Mouse (Mus musculus) embryo, embryonic 9.5 days (tissue): ENCODE results near the gene Gm28230.

Experiments used
- DNase-seq: peaks from one replicate; pipeline ENCODE4 v3.0.0-alpha.2; 2017; ENCODE audit errors: extremely low spot score

The Gm28230 gene

GRCm38 (mm10) chr2:74691022-74691951 is 35.2 kb upstream of the Gm28230 start, which contains the start of gene Hoxd10:
Hoxd10 (plus strand) TSS chr2:74691924.
- DNase-seq: peak; percentile 85

DNA sequence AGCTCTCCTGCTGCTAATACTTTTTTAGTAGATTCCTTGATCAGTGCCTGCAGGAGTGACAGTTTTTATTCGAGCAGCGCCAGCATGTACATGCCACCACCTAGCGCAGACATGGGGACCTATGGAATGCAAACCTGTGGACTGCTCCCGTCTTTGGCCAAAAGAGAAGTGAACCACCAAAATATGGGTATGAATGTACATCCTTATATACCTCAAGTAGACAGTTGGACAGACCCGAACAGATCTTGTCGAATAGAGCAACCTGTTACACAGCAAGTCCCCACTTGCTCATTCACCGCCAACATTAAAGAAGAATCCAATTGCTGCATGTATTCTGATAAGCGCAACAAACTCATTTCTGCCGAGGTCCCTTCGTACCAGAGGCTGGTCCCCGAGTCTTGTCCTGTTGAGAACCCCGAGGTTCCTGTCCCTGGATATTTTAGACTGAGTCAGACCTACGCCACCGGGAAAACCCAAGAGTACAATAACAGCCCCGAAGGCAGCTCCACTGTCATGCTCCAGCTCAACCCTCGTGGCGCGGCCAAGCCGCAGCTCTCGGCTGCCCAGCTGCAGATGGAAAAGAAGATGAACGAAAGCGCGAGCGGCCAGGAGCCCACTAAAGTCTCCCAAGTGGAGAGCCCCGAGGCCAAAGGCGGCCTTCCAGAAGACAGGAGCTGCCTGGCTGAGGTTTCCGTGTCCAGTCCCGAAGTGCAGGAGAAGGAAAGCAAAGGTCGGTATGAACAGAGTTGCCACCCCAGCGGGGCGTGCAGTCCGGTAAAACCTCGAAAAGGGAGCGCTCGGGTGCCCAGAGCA is 34.3 kb upstream of the Gm28230 start:
- DNase-seq: no peak

DNA sequence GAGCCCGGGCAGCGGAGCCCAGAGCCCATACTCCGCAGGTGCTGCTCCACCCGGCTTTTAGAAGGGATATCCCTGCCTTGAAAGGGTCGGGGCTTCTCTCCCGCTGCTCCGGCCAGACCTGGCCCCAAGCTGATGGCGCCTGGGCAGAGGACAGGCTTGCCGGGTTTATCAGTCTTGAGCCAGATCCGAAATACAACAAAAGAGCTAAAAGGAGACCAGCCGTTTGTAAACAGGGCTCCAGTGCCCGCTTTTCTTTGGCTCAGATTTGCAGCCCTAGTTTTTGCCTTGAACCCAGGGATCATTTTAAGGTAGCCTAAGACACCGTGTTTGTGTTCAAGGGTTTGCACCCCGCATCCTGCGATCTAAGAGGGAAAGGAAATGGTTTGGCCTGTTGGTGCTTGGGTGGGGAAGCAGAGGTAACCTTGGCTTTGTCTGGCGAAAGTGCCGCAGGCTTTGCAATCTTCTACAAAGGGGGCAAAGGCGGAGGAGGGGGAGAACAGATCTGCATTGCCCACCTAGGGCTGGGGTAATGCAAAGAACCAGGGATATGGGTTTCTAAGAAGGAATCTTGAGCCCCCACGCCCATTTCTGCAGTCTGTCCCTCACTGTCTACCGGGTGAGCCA is 33.6 kb upstream of the Gm28230 start:
- DNase-seq: no peak

GRCm38 (mm10) chr2:74693432-74693827 is 33.1 kb upstream of the Gm28230 start:
- no peak for DNase-seq

DNA sequence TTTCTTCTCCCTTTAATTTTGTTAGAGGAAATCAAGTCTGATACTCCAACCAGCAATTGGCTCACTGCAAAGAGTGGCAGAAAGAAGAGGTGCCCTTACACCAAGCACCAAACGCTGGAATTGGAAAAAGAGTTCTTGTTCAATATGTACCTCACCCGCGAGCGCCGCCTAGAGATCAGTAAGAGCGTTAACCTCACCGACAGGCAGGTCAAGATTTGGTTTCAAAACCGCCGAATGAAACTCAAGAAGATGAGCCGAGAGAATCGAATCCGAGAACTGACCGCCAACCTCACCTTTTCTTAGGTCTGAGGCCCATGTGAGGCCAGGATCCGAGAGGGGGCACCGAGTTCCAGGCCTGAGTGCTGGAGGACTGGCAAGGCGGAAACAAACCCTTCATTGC is 32.5 kb upstream of the Gm28230 start:
- DNase-seq: no peak

- no peak for DNase-seq
Measured at GRCm38 (mm10) chr2:74695383-74695782, 31.1 kb upstream of the Gm28230 start.

- no peak for DNase-seq
Measured at GRCm38 (mm10) chr2:74695813-74696430, 30.6 kb upstream of the Gm28230 start.

GRCm38 (mm10) chr2:74696442-74697335 is 29.8 kb upstream of the Gm28230 start:
- no peak for DNase-seq

DNA sequence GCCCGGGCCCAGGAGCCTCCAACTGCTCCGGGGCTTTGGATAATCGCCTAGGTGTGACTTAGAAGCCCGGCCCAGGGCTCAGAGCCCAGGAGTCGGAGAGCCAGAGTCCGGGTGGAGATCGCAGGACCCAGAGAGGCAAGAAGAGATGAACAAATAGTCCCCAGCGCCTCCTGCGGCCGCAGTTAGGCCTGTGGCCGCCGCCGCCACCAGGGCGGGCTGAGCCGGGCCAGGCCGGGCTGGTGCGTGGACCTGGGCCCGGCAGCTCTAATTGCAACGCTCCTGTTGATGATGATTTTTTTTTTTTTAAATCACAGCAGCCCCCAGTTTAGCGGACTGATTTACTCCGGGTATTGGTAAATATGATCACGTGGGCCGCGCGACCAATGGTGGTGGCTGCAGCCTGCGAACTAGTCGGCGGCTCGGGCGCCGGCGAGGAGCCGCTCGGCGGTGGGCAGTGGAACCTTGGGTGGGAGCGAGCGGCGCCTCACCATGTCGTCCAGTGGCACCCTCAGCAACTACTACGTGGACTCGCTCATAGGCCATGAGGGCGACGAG is 28.9 kb upstream of the Gm28230 start, which contains the start of gene Hoxd9:
Hoxd9 (plus strand) TSS at position 161 of the 555 bp plus-strand sequence.
- DNase-seq: no peak

- DNase-seq: peak; percentile 75
Measured at GRCm38 (mm10) chr2:74698201-74699052, 28.1 kb upstream of the Gm28230 start.

DNA sequence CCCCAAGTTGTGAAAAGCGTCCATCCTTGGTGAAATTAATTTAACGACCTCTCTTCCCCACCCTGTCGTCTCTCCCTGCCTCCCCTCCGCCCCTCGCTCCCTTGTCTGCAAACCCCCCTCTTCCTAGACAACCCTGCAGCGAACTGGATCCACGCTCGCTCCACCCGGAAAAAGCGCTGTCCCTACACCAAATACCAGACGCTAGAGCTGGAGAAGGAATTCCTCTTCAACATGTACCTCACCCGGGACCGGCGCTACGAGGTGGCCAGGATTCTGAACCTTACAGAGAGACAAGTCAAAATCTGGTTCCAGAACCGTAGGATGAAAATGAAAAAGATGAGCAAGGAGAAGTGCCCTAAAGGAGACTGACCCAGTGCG is 27.5 kb upstream of the Gm28230 start:
- DNase-seq: no peak

- no peak for DNase-seq
Measured at GRCm38 (mm10) chr2:74699664-74700545, 26.6 kb upstream of the Gm28230 start.

GRCm38 (mm10) chr2:74700546-74701112 is 25.9 kb upstream of the Gm28230 start:
- peak; percentile 61 for DNase-seq

DNA sequence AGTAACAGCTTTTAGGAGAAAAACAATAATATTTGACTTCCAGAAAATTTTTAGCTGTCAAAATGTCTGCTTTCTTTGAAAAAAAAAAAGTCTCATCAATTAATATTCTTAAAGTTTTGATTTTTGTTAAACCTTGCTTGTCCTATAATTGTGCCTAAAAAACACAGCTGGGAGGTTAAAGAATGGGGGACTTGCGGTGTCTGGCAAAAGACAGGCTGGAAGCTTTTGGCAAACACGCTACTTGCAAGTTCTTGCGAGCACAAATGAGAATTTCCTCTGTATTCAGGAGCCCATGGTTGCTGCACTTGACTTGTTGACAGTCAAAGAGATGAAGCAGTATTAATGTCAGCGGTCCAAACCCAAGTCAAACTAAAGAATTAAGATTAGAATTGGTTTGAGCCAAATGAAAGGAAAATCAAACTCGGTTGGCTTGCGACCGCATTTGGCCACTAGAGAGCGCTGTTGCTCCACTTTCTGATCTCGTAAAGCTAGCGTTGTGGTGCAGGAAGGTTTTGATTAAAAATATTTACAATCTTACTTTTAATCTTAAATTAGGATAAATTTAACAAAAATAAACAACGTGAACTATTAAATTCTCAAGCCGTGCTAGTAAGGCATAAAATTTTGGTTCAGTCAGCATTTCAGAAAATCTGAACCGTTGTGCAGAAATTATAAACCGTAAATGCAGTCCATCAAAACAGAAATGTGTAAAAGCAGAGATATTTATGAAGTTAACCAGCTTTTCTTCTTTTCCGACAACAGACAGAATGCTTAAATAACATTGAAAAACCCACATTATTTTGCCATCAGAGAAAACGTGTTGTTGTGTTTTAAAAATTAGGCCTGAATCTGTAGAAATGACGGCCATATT is 24.3 kb upstream of the Gm28230 start:
- DNase-seq: peak; percentile 82

- DNase-seq: no peak
Measured at GRCm38 (mm10) chr2:74702820-74703219, 23.7 kb upstream of the Gm28230 start.

- DNase-seq: no peak
Measured at GRCm38 (mm10) chr2:74703317-74703716, 23.2 kb upstream of the Gm28230 start.
